Mouse (Mus musculus): Measurements from ENCODE around the gene 4930452B06Rik. TPM values are rescaled to one million over a fixed set of nuclear protein-coding genes. Genes with fewer than 3 reads are reported as not detected.

Gene 4930452B06Rik
- polyA plus RNA-seq, 1 experiment from 2014 or later = 5.0 TPM

DNA sequence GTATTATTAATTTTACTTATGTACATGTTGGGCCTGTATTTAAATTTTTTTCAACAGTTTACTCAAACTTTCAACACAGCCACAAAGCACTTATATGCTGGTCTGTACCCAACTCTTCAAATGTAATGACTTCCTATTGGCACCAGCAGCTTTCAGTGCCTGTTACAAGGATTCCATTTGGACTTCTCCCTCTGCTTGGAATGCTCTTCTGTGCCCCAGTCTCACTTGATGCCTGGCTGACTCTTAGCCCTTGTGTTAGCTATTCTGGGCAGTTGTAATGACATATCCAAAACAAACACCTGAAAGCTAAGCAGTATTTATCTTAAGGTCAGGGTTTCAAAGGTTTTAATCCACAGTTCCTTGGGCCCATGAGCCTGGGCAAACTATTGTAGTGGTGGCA lies 5.7 kb downstream of the 4930452B06Rik start:
- H3K36me3 ChIP-seq (ENCODE audit: control insufficient read depth, insufficient read depth, low read length) = no peaks in the 10 kb centered on the region
- TF ChIP-seq CTCF (IDR thresholded peaks at IDR 0.05; ENCODE audit: low read depth) (no peak), EP300 (optimal IDR thresholded peaks at IDR 0.05) (no peak)
- H3K27me3 ChIP-seq (ENCODE audit: control insufficient read depth, insufficient read depth, low read length) = no peaks in the 10 kb centered on the region
- H3K27ac ChIP-seq (replicated peaks) = no peak overlapping the region
- H3K4me2 ChIP-seq (replicated peaks; ENCODE audit: low read depth) = no peak overlapping the region
- no peaks in the 10 kb centered on the region for H3K4me1 ChIP-seq (replicated peaks; ENCODE audit: control insufficient read depth, insufficient read depth)
- no peak overlapping the region for H3K4me3 ChIP-seq (ENCODE audit: low read depth, low read length)
- H3K9me3 ChIP-seq (ENCODE audit: control insufficient read depth, low read length) = no peaks in the 10 kb centered on the region
- DNase-seq (ENCODE audit: low spot score) = no peak
- no peak overlapping the region for H3K9ac ChIP-seq (ENCODE audit: low read length)
- no peak for ATAC-seq (ENCODE audit: low FRiP score, low TSS enrichment)

DNA sequence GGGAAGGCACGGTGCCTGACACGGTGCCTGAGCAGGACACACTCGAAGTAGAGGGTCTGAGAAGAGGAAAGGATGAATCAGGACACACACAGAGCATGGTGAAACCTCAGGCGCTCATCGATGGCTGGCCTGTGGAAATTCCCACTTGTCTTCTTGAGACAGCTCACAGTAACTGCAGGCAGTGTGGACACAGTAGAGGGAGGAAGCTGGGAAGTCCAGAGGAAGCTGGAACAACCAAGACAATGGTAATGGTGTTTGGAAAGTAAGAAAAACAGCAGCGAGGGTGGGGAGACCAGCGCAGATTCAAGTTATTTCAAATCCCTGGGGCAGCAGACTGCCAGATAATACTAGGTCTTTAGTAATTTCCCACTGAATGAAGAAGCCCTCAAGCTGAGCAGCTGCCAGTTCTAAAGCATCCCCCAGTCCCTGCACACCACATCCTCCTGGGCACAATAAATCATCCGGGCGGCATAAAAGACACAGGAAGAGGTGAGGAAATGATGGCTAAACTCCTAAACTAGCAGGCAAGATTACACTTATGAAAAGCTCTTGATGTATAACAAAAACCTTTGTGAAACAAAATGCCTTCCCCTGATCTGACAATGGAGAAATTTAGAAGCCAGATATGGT lies 24.3 kb downstream of the 4930452B06Rik start:
- DNase-seq (ENCODE audit: low spot score) (no peak), ATAC-seq (ENCODE audit: low FRiP score, low TSS enrichment) (no peak)
- 73% methylated on average over 9 of the region's 9 CpGs for WGBS
- no peak overlapping the region for H3K4me2 ChIP-seq (replicated peaks; ENCODE audit: low read depth)
- no peaks in the 10 kb centered on the region for H3K27me3 ChIP-seq (ENCODE audit: control insufficient read depth, insufficient read depth, low read length)
- no peaks in the 10 kb centered on the region for H3K9me3 ChIP-seq (ENCODE audit: control insufficient read depth, low read length)
- no peak overlapping the region for H3K9ac ChIP-seq (ENCODE audit: low read length)
- no peaks in the 10 kb centered on the region for H3K36me3 ChIP-seq (ENCODE audit: control insufficient read depth, insufficient read depth, low read length)
- no peaks in the 10 kb centered on the region for H3K4me1 ChIP-seq (replicated peaks; ENCODE audit: control insufficient read depth, insufficient read depth)
- H3K27ac ChIP-seq (replicated peaks) = no peak overlapping the region
- TF ChIP-seq CTCF (IDR thresholded peaks at IDR 0.05; ENCODE audit: low read depth) = no peak
- no peak for TF ChIP-seq EP300 (optimal IDR thresholded peaks at IDR 0.05)
- no peak overlapping the region for H3K4me3 ChIP-seq (ENCODE audit: low read depth, low read length)

DNA sequence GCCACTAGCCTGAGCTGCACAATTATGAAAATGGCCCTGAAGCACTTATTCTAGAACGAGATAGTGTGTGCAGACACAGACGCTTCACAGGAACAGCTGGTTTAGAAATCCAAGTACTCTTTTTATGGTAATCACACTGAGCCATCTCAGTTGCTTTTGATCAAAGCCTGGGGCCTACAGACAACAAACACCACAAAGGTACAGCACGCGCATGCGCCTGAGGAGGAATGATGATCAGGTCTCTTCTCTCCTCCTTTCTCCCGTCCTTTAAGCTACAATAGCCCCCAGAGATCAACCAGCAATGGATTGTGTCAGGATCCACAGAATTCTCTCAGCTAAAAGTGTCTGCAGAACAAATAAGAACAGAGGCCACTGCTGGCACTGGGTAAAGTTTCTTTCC lies 33.8 kb downstream of the 4930452B06Rik start:
- H3K4me2 ChIP-seq (replicated peaks; ENCODE audit: low read depth) = no peak overlapping the region
- ATAC-seq (ENCODE audit: low FRiP score, low TSS enrichment) (no peak), DNase-seq (ENCODE audit: low spot score) (no peak)
- no peak overlapping the region for H3K9ac ChIP-seq (ENCODE audit: low read length)
- H3K27ac ChIP-seq (replicated peaks) = no peak overlapping the region
- H3K9me3 ChIP-seq (ENCODE audit: control insufficient read depth, low read length) = no peaks in the 10 kb centered on the region
- no peaks in the 10 kb centered on the region for H3K27me3 ChIP-seq (ENCODE audit: control insufficient read depth, insufficient read depth, low read length)
- no peaks in the 10 kb centered on the region for H3K4me1 ChIP-seq (replicated peaks; ENCODE audit: control insufficient read depth, insufficient read depth)
- WGBS = 90% methylated on average over 6 of the region's 6 CpGs
- no peak overlapping the region for H3K4me3 ChIP-seq (ENCODE audit: low read depth, low read length)
- no peaks in the 10 kb centered on the region for H3K36me3 ChIP-seq (ENCODE audit: control insufficient read depth, insufficient read depth, low read length)
- TF ChIP-seq CTCF (IDR thresholded peaks at IDR 0.05; ENCODE audit: low read depth) = no peak
- TF ChIP-seq EP300 (optimal IDR thresholded peaks at IDR 0.05) = no peak

DNA sequence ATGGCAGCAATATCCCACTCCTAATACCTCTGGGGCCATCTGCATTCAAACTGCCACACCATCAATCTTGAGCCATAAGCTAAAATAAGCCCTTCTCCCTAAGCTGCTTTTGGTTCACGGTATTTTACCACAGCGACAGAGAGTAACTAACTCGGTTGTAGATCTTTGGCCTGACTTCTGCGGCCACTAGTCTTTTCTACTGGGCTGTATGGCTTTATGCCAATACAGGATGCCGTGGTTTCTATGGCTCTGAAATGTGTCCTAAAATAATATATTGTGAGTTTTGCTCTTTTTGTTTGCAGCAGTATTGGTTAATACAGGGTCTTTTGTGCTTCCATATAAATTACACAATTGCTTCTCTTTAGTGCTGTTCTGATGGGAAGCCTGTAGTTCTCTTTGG lies 37.6 kb downstream of the 4930452B06Rik start:
- WGBS = 79% methylated on average over 5 of the region's 5 CpGs
- Histone ChIP-seq H3K9me3 (ENCODE audit: control insufficient read depth, low read length) (no peaks in the 10 kb centered on the region), H3K4me3 (ENCODE audit: low read depth, low read length) (no peak overlapping the region), H3K4me1 (replicated peaks; ENCODE audit: control insufficient read depth, insufficient read depth) (no peaks in the 10 kb centered on the region), H3K27me3 (ENCODE audit: control insufficient read depth, insufficient read depth, low read length) (no peaks in the 10 kb centered on the region), H3K9ac (ENCODE audit: low read length) (no peak overlapping the region), H3K36me3 (ENCODE audit: control insufficient read depth, insufficient read depth, low read length) (no peaks in the 10 kb centered on the region), H3K4me2 (replicated peaks; ENCODE audit: low read depth) (no peak overlapping the region), H3K27ac (replicated peaks) (no peak overlapping the region)
- DNase-seq (ENCODE audit: low spot score) (no peak), ATAC-seq (ENCODE audit: low FRiP score, low TSS enrichment) (no peak)
- TF ChIP-seq CTCF (IDR thresholded peaks at IDR 0.05; ENCODE audit: low read depth) (no peak), EP300 (optimal IDR thresholded peaks at IDR 0.05) (no peak)

DNA sequence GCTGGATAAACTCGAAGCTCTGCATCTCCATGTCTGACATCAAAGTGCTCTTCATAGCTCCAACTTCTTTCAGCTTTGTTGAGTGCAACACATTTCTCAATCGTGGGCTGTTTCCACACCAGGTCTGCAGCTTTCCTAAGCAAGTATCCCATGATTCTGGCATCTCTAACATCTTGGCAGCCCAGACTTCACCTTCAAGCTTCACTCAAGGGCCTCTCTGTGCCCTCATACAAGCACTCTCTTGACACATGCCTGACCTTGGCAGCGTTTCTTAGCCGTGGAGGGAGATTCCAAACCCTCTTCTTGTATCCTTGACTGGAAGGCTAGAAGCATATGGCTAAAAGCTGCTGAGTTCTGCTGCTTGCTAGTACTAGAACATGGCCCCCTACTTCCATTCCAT lies 38.6 kb downstream of the 4930452B06Rik start:
- WGBS = 84% methylated on average over 4 of the region's 4 CpGs
- H3K9ac ChIP-seq (ENCODE audit: low read length) = no peak overlapping the region
- H3K9me3 ChIP-seq (ENCODE audit: control insufficient read depth, low read length) = no peaks in the 10 kb centered on the region
- H3K36me3 ChIP-seq (ENCODE audit: control insufficient read depth, insufficient read depth, low read length) = no peaks in the 10 kb centered on the region
- no peaks in the 10 kb centered on the region for H3K4me1 ChIP-seq (replicated peaks; ENCODE audit: control insufficient read depth, insufficient read depth)
- H3K4me3 ChIP-seq (ENCODE audit: low read depth, low read length) = no peak overlapping the region
- ATAC-seq (ENCODE audit: low FRiP score, low TSS enrichment) (no peak), DNase-seq (ENCODE audit: low spot score) (no peak)
- no peaks in the 10 kb centered on the region for H3K27me3 ChIP-seq (ENCODE audit: control insufficient read depth, insufficient read depth, low read length)
- TF ChIP-seq CTCF (IDR thresholded peaks at IDR 0.05; ENCODE audit: low read depth) (no peak), EP300 (optimal IDR thresholded peaks at IDR 0.05) (no peak)
- H3K27ac ChIP-seq (replicated peaks) = no peak overlapping the region
- H3K4me2 ChIP-seq (replicated peaks; ENCODE audit: low read depth) = no peak overlapping the region

DNA sequence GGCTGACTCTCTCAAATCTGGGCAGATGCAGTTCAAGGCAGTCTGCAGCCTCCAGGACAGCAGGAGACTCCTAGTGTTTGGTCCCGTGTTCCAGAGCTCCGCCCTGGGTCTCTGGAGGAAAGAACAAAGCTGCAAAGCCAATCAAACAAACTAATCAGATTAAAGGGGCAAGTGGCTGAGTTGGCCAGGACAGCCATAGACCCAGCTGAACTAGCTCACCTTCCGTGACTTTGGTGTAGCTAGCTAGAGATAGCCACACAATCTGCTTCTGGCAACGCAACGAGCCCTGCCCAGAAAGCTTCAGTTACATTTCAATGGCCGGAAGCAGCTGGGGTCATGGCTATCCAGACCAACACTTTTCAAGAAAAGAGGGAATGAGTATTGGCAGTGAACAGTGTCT lies 44.9 kb downstream of the 4930452B06Rik start:
- TF ChIP-seq EP300 (optimal IDR thresholded peaks at IDR 0.05) (no peak), CTCF (IDR thresholded peaks at IDR 0.05; ENCODE audit: low read depth) (no peak)
- Histone ChIP-seq H3K9ac (ENCODE audit: low read length) (no peak overlapping the region), H3K36me3 (ENCODE audit: control insufficient read depth, insufficient read depth, low read length) (no peaks in the 10 kb centered on the region), H3K27me3 (ENCODE audit: control insufficient read depth, insufficient read depth, low read length) (no peaks in the 10 kb centered on the region), H3K9me3 (ENCODE audit: control insufficient read depth, low read length) (no peaks in the 10 kb centered on the region), H3K27ac (replicated peaks) (no peak overlapping the region), H3K4me1 (replicated peaks; ENCODE audit: control insufficient read depth, insufficient read depth) (no peaks in the 10 kb centered on the region; the same call in 1 of the 2 replicates), H3K4me2 (replicated peaks; ENCODE audit: low read depth) (no peak overlapping the region), H3K4me3 (ENCODE audit: low read depth, low read length) (no peak overlapping the region)
- ATAC-seq (ENCODE audit: low FRiP score, low TSS enrichment) (peak; percentile 67), DNase-seq (ENCODE audit: low spot score) (peak; percentile 35)
- 39% methylated on average over 6 of the region's 6 CpGs for WGBS
